Mouse (Mus musculus) liver, adult (tissue): ENCODE results near the gene Ttc17.

Source experiments
- GATA4 ChIP-seq: IDR thresholded peaks from 2 replicates; pipeline ENCODE4 v1.6.1; 2014; ENCODE audit warnings: mild to moderate bottlenecking, low read length; ENCODE audit not compliant: insufficient replicate concordance

Ttc17 gene

GRCm38 (mm10) chr2:94397453-94397852 lies 9.0 kb downstream of the Ttc17 start:
- no peak for TF ChIP-seq GATA4

- no peak for TF ChIP-seq GATA4
Measured at GRCm38 (mm10) chr2:94396325-94396724, 10.2 kb downstream of the Ttc17 start.

- no peak for TF ChIP-seq GATA4
Measured at GRCm38 (mm10) chr2:94389000-94389399, 17.5 kb downstream of the Ttc17 start.

GRCm38 (mm10) chr2:94387846-94388245 lies 18.6 kb downstream of the Ttc17 start:
- TF ChIP-seq GATA4 = no peak

- no peak for TF ChIP-seq GATA4
Measured at GRCm38 (mm10) chr2:94381057-94381647, 25.3 kb downstream of the Ttc17 start.

- TF ChIP-seq GATA4 = no peak
Measured at GRCm38 (mm10) chr2:94378678-94379077, 27.8 kb downstream of the Ttc17 start.

- no peak for TF ChIP-seq GATA4
Measured at GRCm38 (mm10) chr2:94371093-94371492, 35.4 kb downstream of the Ttc17 start.

GRCm38 (mm10) chr2:94363821-94364220 lies 42.7 kb downstream of the Ttc17 start:
- no peak for TF ChIP-seq GATA4

GRCm38 (mm10) chr2:94360398-94360973 lies 46.0 kb downstream of the Ttc17 start:
- no peak for TF ChIP-seq GATA4

GRCm38 (mm10) chr2:94348165-94348591 lies 58.3 kb downstream of the Ttc17 start:
- peak; percentile 64; the same call in 1 of the 2 replicates for TF ChIP-seq GATA4

GRCm38 (mm10) chr2:94346746-94347145 lies 59.7 kb downstream of the Ttc17 start:
- TF ChIP-seq GATA4 = no peak

GRCm38 (mm10) chr2:94344624-94345023 lies 61.9 kb downstream of the Ttc17 start:
- no peak for TF ChIP-seq GATA4

- no peak for TF ChIP-seq GATA4
Measured at GRCm38 (mm10) chr2:94343290-94344285, 62.9 kb downstream of the Ttc17 start.

- TF ChIP-seq GATA4 = no peak
Measured at GRCm38 (mm10) chr2:94340769-94341168, 65.7 kb downstream of the Ttc17 start.

- TF ChIP-seq GATA4 = no peak
Measured at GRCm38 (mm10) chr2:94339495-94339894, 67.0 kb downstream of the Ttc17 start.

GRCm38 (mm10) chr2:94336336-94336735 lies 70.2 kb downstream of the Ttc17 start:
- TF ChIP-seq GATA4 = no peak
